Mouse (Mus musculus): ENCODE measurements around the gene Olfr127.
"Not testable (repeated sequence)": the region's sequence is repeated elsewhere in the genome, so short reads cannot be mapped to it uniquely, and the experiment has no call there.

Gene Olfr127

DNA sequence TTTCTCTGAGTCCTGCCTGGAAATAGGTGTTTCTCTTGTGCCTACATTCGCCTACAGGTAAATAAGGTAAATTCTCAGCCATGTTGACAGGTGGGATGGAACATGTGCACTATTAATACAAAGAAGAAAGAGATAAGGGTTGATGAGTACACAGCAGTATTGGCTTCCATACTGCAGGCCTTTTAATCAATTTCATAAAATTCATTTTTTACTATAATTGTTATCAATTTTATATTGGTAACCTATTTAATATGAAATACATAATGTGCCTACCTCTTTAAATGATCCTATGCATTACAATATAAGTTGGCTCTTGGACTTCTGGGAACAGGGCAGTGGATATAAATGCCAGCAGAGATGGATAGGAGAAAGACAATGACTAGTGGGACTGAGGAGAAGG, at the start of gene Olfr127:
Gene Olfr127 (plus strand): TSS at position 301 of the 400 bp plus-strand sequence.
- DNase-seq, result no peak

DNA sequence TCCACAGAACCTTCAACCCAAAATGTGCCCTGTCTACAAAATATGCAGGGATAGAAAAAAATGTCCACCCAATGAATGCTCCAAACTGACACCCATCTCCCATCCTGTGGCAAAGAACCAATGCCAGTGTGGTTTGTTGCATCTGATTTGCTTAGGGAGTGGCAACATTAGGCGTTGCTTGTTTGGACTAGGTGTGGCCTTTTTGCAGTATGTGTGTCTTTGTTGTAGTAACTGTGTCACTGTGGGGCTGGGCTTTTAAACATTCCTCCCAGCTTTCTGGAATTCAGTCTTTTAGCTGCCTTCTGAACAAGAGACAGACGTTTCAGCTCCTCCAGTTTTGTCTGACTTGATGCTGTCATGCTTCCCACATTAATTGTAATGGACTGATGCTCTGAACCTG, 36.3 kb upstream of the Olfr127 start:
- DNase-seq, result no peak

DNA sequence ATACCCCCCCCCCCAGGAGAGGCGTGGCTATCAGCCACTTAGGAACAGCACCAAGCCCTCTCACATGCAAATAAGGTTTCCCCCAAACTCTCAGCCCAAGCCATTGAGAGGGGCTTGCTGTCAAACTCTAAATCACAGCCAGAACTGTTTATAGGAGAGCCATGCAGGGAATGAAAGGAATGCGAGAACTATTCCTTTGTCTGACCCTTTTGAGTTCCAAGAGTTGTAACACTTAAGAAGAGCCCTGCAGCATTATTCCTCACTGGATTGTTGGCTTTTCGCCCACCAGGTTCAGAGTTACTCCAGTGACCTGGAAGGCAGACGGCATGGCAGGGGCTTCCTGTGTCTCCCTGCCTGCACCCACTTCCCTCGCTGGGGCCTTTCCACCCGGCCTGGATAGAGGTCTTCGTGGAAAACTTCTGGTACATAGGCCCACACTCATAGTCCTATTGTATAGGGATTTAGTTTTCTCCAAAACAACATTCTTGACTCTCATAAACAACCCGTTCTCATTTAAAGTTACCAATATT, 30.5 kb upstream of the Olfr127 start:
- no peak for DNase-seq

DNA sequence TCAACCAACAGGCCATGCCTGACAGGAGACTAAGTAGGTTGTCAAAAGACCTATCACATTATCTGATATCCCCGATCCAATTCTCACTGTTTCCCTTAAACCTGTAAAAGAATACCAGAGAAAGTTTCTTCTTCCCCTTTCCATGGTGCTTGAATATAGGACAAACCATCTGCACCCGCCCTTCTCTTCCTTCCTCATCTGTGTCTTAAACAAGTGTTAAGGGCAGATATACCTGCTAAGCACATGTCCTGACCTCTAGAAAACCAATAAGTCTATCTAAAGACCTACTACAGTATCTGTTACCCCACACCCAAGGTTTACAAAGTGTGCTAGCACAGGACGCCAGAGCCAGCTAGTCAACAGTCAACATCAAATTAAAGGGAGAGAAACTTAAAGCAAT, 26.4 kb upstream of the Olfr127 start:
- no peak for DNase-seq

DNA sequence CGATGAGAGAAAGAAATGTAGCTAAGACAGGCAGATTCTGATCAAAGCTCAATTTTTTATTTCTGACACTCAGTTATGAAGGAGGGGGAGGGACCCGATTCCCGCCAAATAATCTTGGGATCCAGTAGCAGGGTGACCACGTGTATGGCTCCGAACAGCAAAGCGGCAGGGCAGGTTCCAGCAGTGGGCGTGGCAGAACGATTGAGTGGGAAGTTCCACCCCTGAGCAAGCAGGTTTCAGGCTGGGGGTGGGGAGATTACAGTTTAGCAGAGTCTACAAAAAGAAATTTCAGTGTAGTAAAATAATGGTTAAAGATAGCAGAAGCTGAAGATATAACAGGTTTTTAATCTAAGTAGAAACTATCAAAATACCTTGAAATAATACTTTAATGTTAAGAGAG, 6.6 kb downstream of the Olfr127 start:
- not testable (repeated sequence) for DNase-seq

DNA sequence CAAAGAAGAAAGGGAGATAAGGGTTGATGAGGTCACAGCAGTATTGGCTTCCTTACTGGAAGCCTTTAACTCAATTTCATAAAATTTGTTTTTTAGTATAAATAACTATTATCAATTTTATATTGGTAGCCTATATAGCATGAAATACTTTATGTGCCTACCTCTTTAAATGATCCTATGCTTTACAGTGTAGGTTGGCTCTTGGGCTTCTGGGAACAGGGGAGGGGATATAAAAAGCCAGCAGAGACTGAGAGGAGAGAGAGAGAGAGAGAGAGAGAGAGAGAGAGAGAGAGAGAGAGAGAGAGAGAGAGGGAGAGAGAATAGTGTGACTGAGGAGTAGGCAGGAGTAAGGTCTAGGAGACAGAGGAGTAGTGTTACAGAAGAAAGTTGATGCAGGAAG, 20.0 kb downstream of the Olfr127 start, which contains the start of gene Olfr128:
Gene Olfr128 (plus strand): TSS at position 301 of the 400 bp plus-strand sequence.
- DNase-seq, result no peak

DNA sequence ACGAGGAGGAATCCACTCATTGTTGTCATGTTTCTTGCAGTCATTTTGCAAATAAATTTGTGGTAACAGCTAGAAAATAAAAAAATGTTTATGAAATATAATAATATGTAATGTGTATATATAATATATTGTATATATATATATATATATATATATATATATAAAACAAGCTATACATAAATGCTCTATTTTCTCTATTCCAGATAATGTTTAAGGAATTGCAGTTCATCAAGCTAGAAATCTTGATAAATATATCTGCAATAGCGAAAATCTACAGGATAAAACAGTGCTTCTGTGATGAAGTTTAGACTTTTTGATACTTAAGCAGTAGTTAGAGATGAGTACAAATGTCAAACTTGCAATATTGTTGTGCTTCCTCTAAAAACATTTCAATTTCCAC, 52.7 kb downstream of the Olfr127 start, which contains the start of gene Olfr761:
Gene Olfr761 (minus strand): TSS at position 101 of the 400 bp plus-strand sequence.
- no peak for DNase-seq

Data from lung, postnatal 14 days (tissue).